Mouse (Mus musculus) limb, embryonic 15.5 days (tissue): Measurements from ENCODE around the gene H3f3b. TPM values are rescaled to one million over a fixed set of nuclear protein-coding genes. Genes with fewer than 3 reads are reported as not detected.
A peak's percentile ranks its signal among the peaks of the same experiment; 100 is the strongest.
"Not testable (repeated sequence)": the region's sequence is repeated elsewhere in the genome, so short reads cannot be mapped to it uniquely, and the experiment has no call there.

ENCODE experiments used
- ATAC-seq: fragments of 200-750 bp; cut with Nextera tagmentation; 2 replicates; pipeline ENCODE4 v1.8.0; 2017; ENCODE audit warnings: low read depth, moderate TSS enrichment; ENCODE audit not compliant: insufficient number of reproducible peaks, low FRiP score, low TSS enrichment
- H3K27ac ChIP-seq: fragments of 300-500 bp; sonication (generic); 2 replicates; pipeline ENCODE4 v1.5.1; 2015; ENCODE audit warnings: moderate library complexity, mild to moderate bottlenecking, inconsistent platforms
- H3K27me3 ChIP-seq: fragments of 300-500 bp; sonication (generic); 2 replicates; pipeline ENCODE4 v1.6.1; 2015; ENCODE audit warnings: inconsistent platforms
- H3K36me3 ChIP-seq: fragments of 300-500 bp; sonication (generic); 2 replicates; pipeline ENCODE4 v1.6.1; 2015; ENCODE audit warnings: inconsistent platforms
- H3K4me1 ChIP-seq: fragments of 300-500 bp; sonication (generic); 2 replicates; pipeline ENCODE4 v1.6.1; 2015; ENCODE audit warnings: inconsistent platforms
- H3K4me2 ChIP-seq: fragments of 300-500 bp; sonication (generic); 2 replicates; pipeline ENCODE4 v1.6.1; 2015; ENCODE audit warnings: mild to moderate bottlenecking, inconsistent platforms
- H3K4me3 ChIP-seq: fragments of 300-500 bp; sonication (generic); 2 replicates; pipeline ENCODE4 v1.5.1; 2015; ENCODE audit warnings: mild to moderate bottlenecking, inconsistent platforms
- H3K9ac ChIP-seq: fragments of 300-500 bp; sonication (generic); 2 replicates; pipeline ENCODE4 v1.6.1; 2015; ENCODE audit warnings: inconsistent platforms
- H3K9me3 ChIP-seq: fragments of 300-500 bp; sonication (generic); 2 replicates; pipeline ENCODE4 v1.6.1; 2016; ENCODE audit warnings: inconsistent platforms
- WGBS: fragments of 180-500 bp; shearing (Covaris S2); methylation state at CpG from one replicate; pipeline ENCODE4 v1.1.7; 2015; 5-methylcytosine and 5-hydroxymethylcytosine counted together
- polyA plus RNA-seq: library from polyadenylated mRNA; unstranded; fragments of >200 nt; fragmentation: Nextera tagmentation; extraction: Ambion mirVana; gene quantifications from 2 replicates; pipeline ENCODE4 v1.2.1, GENCODE M21; 2015

The H3f3b gene
- polyA plus RNA-seq, 1 experiment from 2014 or later, result 1,740 TPM

- H3K4me2 ChIP-seq, H3K4me3 ChIP-seq, H3K9me3 ChIP-seq, H3K27me3 ChIP-seq, H3K9ac ChIP-seq, ATAC-seq, H3K27ac ChIP-seq, H3K4me1 ChIP-seq: not testable (repeated sequence)
- H3K36me3 ChIP-seq, result peaks cover 13% of the 10 kb centered on the region
- WGBS, result 88% methylated on average over 4 of the region's 4 CpGs
Observed at GRCm38 (mm10) chr11:116018867-116019266, 8.9 kb downstream of the H3f3b start.

DNA sequence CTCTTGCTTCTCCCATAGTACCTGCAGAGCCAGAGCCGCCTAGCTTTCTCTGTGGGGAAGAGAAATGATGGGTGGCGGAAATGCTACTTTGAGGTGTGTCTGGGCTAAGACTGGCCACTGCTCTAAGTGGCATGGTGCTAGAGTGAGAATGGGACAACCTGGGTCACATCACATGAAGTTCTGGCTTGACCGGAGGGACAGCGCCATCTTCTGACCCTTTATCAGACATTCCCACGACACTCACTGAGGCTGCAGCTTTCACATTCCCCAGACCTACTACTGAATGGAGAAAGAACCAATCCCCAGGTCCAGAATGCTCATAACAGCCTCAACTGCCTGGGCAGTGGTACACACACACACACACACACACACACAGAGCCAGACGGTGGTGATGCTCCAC is 9.7 kb downstream of the H3f3b start:
- H3K9ac ChIP-seq, result no peak overlapping the region
- WGBS, result 25% methylated on average over 6 of the region's 6 CpGs

DNA sequence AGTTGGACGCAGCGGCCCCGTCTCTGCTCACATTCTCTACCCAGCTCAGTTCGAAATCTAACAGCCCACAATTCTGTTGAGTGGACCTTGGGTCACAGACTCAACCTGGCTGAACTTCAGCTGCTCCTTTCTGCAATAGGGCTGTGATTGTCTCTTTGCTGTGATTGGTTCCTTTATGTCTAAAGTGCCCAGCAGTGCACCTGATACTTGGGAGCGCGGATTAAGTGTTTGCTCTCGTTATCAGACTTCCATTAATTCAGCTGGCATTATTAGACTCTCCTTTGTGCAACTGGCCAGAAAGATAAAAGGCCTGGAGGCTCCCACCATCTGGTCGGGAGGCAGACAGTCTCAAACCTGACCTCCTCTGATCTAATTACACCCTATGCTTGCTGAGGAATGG is 12.9 kb downstream of the H3f3b start:
- H3K36me3 ChIP-seq, result peaks cover 12% of the 10 kb centered on the region
- no peak for ATAC-seq
- H3K9ac ChIP-seq, result no peak overlapping the region
- no peak overlapping the region for H3K4me3 ChIP-seq
- H3K27me3 ChIP-seq, result no peaks in the 10 kb centered on the region
- H3K9me3 ChIP-seq, result no peaks in the 10 kb centered on the region
- WGBS, result 60% methylated on average over 8 of the region's 8 CpGs
- H3K4me1 ChIP-seq, result peaks cover 21% of the 10 kb centered on the region
- H3K4me2 ChIP-seq, result no peak overlapping the region
- no peak overlapping the region for H3K27ac ChIP-seq

More for the DNA sequence above, 9.7 kb downstream of the H3f3b start:
- ATAC-seq, result no peak
- Histone ChIP-seq H3K4me3 (no peak overlapping the region), H3K4me1 (peaks cover 1% of the 10 kb centered on the region), H3K27ac (no peak overlapping the region), H3K36me3 (peaks cover 13% of the 10 kb centered on the region), H3K27me3 (no peaks in the 10 kb centered on the region), H3K9me3 (no peaks in the 10 kb centered on the region), H3K4me2 (no peak overlapping the region)

- peak within 1 kb of the TSS; percentile 78 for H3K4me2 ChIP-seq
- peak; percentile 91 for ATAC-seq
- H3K27ac ChIP-seq, result peak within 1 kb of the TSS; percentile 98
- peaks cover 35% of the 10 kb centered on the region for H3K36me3 ChIP-seq
- H3K4me3 ChIP-seq, result peak within 1 kb of the TSS; percentile 70
- under 1% methylated on average over 55 of the region's 55 CpGs for WGBS
- H3K4me1 ChIP-seq, result peaks cover 26% of the 10 kb centered on the region
- no peaks in the 10 kb centered on the region for H3K27me3 ChIP-seq
- no peaks in the 10 kb centered on the region for H3K9me3 ChIP-seq
- peak within 1 kb of the TSS; percentile 76 for H3K9ac ChIP-seq
Observed at GRCm38 (mm10) chr11:116012262-116012947, 15.4 kb downstream of the H3f3b start, which contains the start of gene Galk1. Gene Galk1 (minus strand): TSS chr11:116012719.

DNA sequence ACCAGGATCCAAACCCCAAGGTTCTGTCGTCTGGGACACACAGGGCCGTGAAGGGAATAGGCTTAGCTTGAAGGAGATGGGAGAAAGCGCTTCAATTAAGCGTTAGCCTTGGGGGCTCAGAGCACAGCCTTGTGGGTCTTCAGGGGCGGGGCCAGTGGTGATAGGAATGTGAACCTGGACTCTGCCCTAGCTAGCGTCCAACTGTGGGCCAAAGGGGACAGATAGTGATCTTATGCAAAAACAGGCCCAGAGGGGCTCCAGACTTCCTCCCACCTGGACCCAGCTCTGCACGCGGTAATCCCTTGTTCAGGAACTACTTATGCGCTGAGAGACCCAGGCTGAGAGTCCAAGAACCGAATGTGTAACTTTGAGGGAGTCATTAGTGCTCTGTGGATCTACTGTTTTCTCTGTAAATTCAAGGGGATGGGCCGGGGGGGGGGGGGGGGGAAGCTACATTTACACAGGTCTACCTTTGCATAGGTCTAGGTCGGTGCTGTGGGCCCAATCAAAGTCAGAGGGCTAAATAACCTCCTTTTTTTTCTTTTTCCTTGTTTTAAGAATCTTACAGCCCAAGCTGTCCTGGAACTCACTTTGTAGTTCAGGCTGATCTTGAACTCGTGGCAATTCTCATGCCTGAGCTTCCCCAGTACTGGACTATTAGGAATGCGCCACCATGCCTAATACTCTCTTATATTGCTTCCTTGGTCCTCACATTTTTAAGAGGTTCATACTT is 16.1 kb downstream of the H3f3b start:
- no peak for ATAC-seq
- Histone ChIP-seq H3K9me3 (no peaks in the 10 kb centered on the region), H3K4me2 (peak overlapping the region; percentile 78), H3K36me3 (peaks cover 42% of the 10 kb centered on the region), H3K4me3 (peak overlapping the region; percentile 70), H3K9ac (peak overlapping the region; percentile 76), H3K27ac (peak overlapping the region; percentile 98), H3K4me1 (peaks cover 26% of the 10 kb centered on the region), H3K27me3 (no peaks in the 10 kb centered on the region)
- 21% methylated on average over 14 of the region's 14 CpGs for WGBS

DNA sequence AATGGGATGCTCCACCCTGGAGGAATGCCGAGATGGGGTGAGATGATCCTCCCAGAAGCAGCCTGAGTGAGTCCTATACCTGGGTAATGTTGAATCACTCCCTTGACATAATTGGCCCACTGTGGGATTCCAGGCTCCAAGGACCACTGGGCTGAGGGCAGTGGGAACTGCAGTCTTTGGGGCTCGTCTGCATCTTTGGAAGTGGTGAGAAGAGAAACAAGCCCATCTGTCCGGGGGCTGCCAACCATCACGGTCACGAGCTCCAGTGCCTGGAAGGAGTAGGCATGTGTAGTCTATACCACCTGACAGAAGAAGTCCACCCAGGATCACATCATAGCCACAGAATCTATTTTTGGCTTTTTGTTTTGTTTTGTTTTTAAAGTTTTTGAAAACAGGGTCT is 16.8 kb downstream of the H3f3b start:
- Histone ChIP-seq H3K4me1 (peaks cover 32% of the 10 kb centered on the region), H3K9me3 (no peaks in the 10 kb centered on the region), H3K36me3 (peaks cover 43% of the 10 kb centered on the region), H3K27ac (peak overlapping the region; percentile 98; the same call in 1 of the 2 replicates), H3K4me2 (no peak overlapping the region), H3K9ac (peak overlapping the region; percentile 8; the same call in 1 of the 2 replicates), H3K4me3 (no peak overlapping the region), H3K27me3 (no peaks in the 10 kb centered on the region)
- 85% methylated on average over 5 of the region's 5 CpGs for WGBS
- no peak for ATAC-seq

- H3K9ac ChIP-seq, result no peak overlapping the region
- WGBS, result 96% methylated on average over 8 of the region's 8 CpGs
- H3K4me1 ChIP-seq, result peaks cover 40% of the 10 kb centered on the region
- no peak overlapping the region for H3K4me3 ChIP-seq
- H3K9me3 ChIP-seq, result no peaks in the 10 kb centered on the region
- H3K27me3 ChIP-seq, result no peaks in the 10 kb centered on the region
- no peak overlapping the region for H3K27ac ChIP-seq
- ATAC-seq, result no peak
- peaks cover 43% of the 10 kb centered on the region for H3K36me3 ChIP-seq
- no peak overlapping the region for H3K4me2 ChIP-seq
Observed at GRCm38 (mm10) chr11:116010146-116010545, 17.6 kb downstream of the H3f3b start.

- H3K27me3 ChIP-seq, result no peaks in the 10 kb centered on the region
- peaks cover 43% of the 10 kb centered on the region for H3K36me3 ChIP-seq
- peaks cover 44% of the 10 kb centered on the region for H3K4me1 ChIP-seq
- no peaks in the 10 kb centered on the region for H3K9me3 ChIP-seq
- WGBS, result 86% methylated on average over 11 of the region's 11 CpGs
- ATAC-seq, result no peak
- no peak overlapping the region for H3K9ac ChIP-seq
- H3K4me3 ChIP-seq, result no peak overlapping the region
- H3K4me2 ChIP-seq, result no peak overlapping the region
- H3K27ac ChIP-seq, result no peak overlapping the region
Observed at GRCm38 (mm10) chr11:116009661-116010060, 18.1 kb downstream of the H3f3b start.

DNA sequence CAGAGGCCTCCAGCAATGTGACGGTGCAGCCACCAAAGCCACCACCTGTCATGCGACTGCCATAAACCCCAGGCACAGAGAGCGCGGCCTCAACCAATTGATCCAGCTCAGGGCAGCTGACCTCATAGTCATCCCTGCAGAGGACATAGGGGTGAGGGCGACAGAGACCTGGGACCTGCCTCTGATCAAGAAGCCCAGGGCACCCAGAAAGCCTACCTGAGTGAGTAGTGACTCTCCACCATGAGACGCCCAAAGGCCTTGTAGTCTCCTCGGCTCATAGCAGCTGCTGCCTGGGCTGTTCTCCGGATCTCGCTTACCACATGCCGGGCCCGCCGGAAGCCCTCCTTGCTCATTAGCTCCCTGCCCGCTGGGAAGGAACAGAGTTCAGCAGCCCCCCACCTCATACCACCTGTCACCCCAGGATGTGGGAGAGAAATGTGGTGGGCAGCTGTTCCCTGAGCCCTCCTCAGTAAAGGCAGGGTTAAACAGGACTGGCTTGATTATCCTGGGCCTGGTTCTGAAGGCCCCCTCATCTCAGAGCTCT is 18.9 kb downstream of the H3f3b start:
- Histone ChIP-seq H3K27ac (no peak overlapping the region), H3K27me3 (no peaks in the 10 kb centered on the region), H3K4me2 (no peak overlapping the region), H3K36me3 (peaks cover 43% of the 10 kb centered on the region), H3K9ac (no peak overlapping the region), H3K4me3 (no peak overlapping the region), H3K4me1 (peaks cover 46% of the 10 kb centered on the region), H3K9me3 (no peaks in the 10 kb centered on the region)
- WGBS, result 76% methylated on average over 13 of the region's 13 CpGs
- ATAC-seq, result no peak

- 73% methylated on average over 11 of the region's 11 CpGs for WGBS
- H3K36me3 ChIP-seq, result peaks cover 43% of the 10 kb centered on the region
- no peak overlapping the region for H3K4me2 ChIP-seq
- H3K27ac ChIP-seq, result no peak overlapping the region
- H3K4me3 ChIP-seq, result no peak overlapping the region
- no peak for ATAC-seq
- H3K9ac ChIP-seq, result no peak overlapping the region
- peaks cover 46% of the 10 kb centered on the region for H3K4me1 ChIP-seq
- H3K9me3 ChIP-seq, result no peaks in the 10 kb centered on the region
- H3K27me3 ChIP-seq, result no peaks in the 10 kb centered on the region
Observed at GRCm38 (mm10) chr11:116008411-116008810, 19.4 kb downstream of the H3f3b start.

DNA sequence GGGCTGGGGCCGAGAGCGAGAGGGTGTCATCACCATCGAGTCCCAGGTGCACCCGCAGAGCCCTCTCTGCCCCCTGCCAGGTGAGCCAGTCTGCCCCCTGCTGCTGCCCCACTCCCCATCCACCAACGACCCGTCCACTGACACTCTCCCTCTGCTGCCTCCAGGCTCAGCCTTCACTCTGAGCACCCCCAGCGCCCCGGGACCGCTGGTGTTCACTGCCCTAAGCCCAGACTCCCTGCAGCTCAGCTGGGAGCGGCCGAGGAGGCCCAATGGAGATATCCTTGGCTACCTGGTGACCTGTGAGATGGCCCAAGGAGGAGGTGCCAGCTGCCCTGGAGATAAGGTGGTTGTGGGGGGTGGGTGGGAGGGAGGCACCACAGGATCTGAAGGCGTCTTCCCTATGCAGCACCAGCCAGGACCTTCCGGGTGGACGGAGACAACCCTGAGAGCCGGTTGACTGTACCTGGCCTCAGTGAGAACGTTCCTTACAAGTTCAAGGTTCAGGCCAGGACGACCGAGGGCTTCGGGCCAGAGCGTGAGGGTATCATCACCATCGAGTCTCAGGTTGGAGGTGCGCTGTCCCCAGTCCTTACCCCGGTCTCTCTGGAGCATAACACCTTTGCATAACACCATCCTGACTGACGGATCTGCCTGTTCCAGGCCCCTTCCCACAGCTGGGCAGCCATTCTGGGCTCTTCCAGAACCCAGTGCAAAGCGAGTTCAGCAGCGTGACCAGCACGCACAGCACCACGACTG is 20.5 kb downstream of the H3f3b start:
- Histone ChIP-seq H3K27me3 (no peaks in the 10 kb centered on the region), H3K4me2 (no peak overlapping the region), H3K9ac (no peak overlapping the region), H3K36me3 (peaks cover 43% of the 10 kb centered on the region), H3K27ac (no peak overlapping the region), H3K4me3 (no peak overlapping the region), H3K4me1 (peaks cover 39% of the 10 kb centered on the region), H3K9me3 (no peaks in the 10 kb centered on the region)
- 88% methylated on average over 28 of the region's 28 CpGs for WGBS
- no peak for ATAC-seq
